Mouse (Mus musculus) kidney, postnatal 0 days (tissue): ENCODE measurements at regions not wholly inside any gene's neighbourhood (a gene's known extent, or its start where the extent isn't known, plus 50 kb on each side); places are given as distances from the start of the nearest gene placed in this dataset.

Source experiments
- ATAC-seq: fragments of 200-750 bp; cut with Nextera tagmentation; replicated peaks from 2 replicates; pipeline ENCODE4 v1.8.0; 2017; ENCODE audit warnings: low read depth, moderate number of reproducible peaks, moderate TSS enrichment, moderate library complexity; ENCODE audit not compliant: low FRiP score
- DNase-seq: peaks from one replicate; pipeline ENCODE4 v3.0.0-alpha.2; 2016; ENCODE audit warnings: low spot score
- H3K27ac ChIP-seq: fragments of 300-500 bp; sonication (generic); 2 replicates; pipeline ENCODE4 v1.5.1; 2014; ENCODE audit warnings: mild to moderate bottlenecking
- H3K27me3 ChIP-seq: fragments of 300-500 bp; sonication (generic); 2 replicates; pipeline ENCODE4 v1.6.1; 2014; ENCODE audit warnings: low read length, mixed read lengths; ENCODE audit not compliant: insufficient read depth
- H3K36me3 ChIP-seq: fragments of 300-500 bp; sonication (generic); 2 replicates; pipeline ENCODE4 v1.6.1; 2014; ENCODE audit warnings: low read length, mixed read lengths; ENCODE audit not compliant: insufficient read depth
- H3K4me1 ChIP-seq: fragments of 300-500 bp; sonication (generic); replicated peaks from 2 replicates; pipeline ENCODE4 v1.6.1; 2014; ENCODE audit warnings: antibody characterized with exemption, low read length, mixed read lengths; ENCODE audit not compliant: insufficient read depth
- H3K4me2 ChIP-seq: fragments of 300-500 bp; sonication (generic); 2 replicates; pipeline ENCODE4 v1.6.1; 2014; ENCODE audit warnings: mild to moderate bottlenecking, low read length, moderate library complexity, mixed read lengths
- H3K4me3 ChIP-seq: fragments of 300-500 bp; sonication (generic); replicated peaks from 2 replicates; pipeline ENCODE4 v1.5.1; 2014; ENCODE audit warnings: low read depth, low read length
- H3K9ac ChIP-seq: fragments of 300-500 bp; sonication (generic); 2 replicates; pipeline ENCODE4 v1.6.1; 2014; ENCODE audit warnings: low read depth, low read length
- H3K9me3 ChIP-seq: fragments of 300-500 bp; sonication (generic); replicated peaks from 2 replicates; pipeline ENCODE4 v1.6.1; 2016; ENCODE audit warnings: low read length, inconsistent platforms, mixed read lengths
- CTCF ChIP-seq: IDR thresholded peaks from 2 replicates; pipeline ENCODE4 v1.5.1; 2016; ENCODE audit warnings: antibody characterized with exemption, low read depth, mild to moderate bottlenecking, moderate library complexity
- WGBS: fragments of 180-500 bp; shearing (Covaris S2); extraction: QIAGEN DNeasy Blood & Tissue Kit; methylation state at CpG from one replicate; pipeline ENCODE4 v1.1.7; 2014; 5-methylcytosine and 5-hydroxymethylcytosine counted together

DNA sequence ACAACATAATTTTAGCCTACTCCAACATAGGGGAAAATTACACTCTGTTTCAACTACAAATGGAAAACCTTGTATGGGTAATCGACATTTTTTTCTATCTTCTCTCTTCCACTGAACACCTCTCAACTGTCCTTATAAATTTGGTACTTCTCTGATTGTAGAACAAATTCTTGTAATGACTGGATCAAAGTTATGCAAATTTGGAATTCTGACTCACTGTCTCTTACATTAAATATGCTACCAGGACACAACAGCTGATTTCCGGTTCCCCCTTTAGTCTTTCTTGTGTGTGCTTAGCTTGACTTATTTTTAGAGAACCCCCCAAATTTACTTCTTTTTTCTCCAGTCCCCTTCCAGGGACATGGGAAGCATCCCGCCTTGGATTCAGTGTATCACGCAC lies 68.2 kb upstream of the Slc44a3 start:
- no peak overlapping the region for H3K27ac ChIP-seq
- no peak overlapping the region for H3K4me3 ChIP-seq
- H3K36me3 ChIP-seq = no peaks in the 10 kb centered on the region
- 93% methylated on average over 4 of the region's 4 CpGs for WGBS
- H3K9me3 ChIP-seq = no peaks in the 10 kb centered on the region
- H3K9ac ChIP-seq = no peak overlapping the region
- 0 out of 2 replicates have a peak, but pooled peaks cover 5% of the 10 kb centered on the region for H3K4me1 ChIP-seq
- H3K27me3 ChIP-seq = no peaks in the 10 kb centered on the region
- TF ChIP-seq CTCF = no peak
- no peak overlapping the region for H3K4me2 ChIP-seq
- no peak for ATAC-seq
- DNase-seq = no peak

DNA sequence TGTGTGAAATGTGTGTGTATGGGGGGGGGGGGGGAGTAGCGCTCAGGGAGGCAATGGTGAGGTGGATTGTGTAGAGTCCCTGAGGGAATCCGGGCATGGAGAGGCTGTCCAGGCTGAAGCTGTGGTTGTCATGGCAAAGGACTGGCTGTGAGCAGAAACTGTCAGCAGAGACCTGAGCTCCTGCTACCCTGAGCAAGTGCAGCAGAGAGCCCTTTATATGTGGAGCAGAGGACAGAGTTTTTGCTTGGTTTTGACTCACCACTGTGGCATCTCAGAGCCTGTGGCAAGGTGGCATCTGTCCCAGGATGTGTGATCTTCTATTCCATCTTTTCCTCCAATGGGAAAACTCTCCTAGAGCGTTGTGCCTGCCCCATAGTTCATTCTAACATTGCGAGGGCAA lies 65.8 kb upstream of the Slc44a3 start:
- H3K4me1 ChIP-seq = 0 out of 2 replicates have a peak, but pooled peaks cover 5% of the 10 kb centered on the region
- DNase-seq = no peak
- WGBS = 85% methylated on average over 4 of the region's 4 CpGs
- no peak overlapping the region for H3K9ac ChIP-seq
- no peaks in the 10 kb centered on the region for H3K9me3 ChIP-seq
- H3K27ac ChIP-seq = no peak overlapping the region
- H3K4me2 ChIP-seq = no peak overlapping the region
- TF ChIP-seq CTCF = no peak
- H3K4me3 ChIP-seq = no peak overlapping the region
- ATAC-seq = no peak
- H3K36me3 ChIP-seq = no peaks in the 10 kb centered on the region
- no peaks in the 10 kb centered on the region for H3K27me3 ChIP-seq

DNA sequence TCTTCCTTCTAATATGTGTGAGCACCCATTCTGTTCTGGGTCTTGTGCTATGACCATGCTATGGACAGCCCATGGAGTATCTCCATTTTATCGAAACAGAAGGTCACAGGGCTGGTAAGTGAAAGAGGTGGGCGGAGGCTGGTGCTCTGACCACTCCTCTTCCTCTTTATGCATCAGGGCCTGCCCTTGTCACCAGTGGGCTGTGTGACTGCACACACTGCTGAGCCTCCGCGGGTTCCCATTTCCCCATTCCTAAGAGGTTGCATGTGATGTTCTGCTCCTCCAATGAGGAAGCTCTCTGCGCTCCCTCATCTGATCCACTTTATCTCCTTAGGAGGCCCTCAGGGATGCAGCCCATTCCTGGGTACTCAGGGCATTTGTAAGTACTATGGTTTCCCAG lies 65.0 kb upstream of the Slc44a3 start:
- no peak overlapping the region for H3K9ac ChIP-seq

DNA sequence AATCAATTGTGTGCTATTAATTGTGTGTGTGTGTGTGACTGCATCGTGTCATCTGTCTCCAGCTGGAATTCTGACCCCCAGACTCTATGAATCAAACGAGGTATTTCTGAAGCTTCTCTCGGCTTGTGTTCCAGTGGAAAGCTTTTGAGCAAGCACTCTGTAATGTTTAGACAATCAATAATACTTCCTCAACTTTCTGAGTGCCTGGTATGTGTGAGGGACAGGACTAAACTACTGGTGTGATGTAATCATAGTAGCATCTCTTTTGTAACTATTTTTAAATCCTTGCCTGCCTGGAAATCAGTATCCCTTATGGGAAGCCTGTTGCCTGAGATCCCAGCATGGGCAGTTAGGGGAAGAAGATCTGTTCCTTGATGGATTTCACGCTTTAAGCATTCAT lies 62.4 kb upstream of the Slc44a3 start:
- no peak for ATAC-seq
- H3K4me3 ChIP-seq = no peak overlapping the region
- no peaks in the 10 kb centered on the region for H3K27me3 ChIP-seq
- no peak overlapping the region for H3K4me2 ChIP-seq
- no peak overlapping the region for H3K9ac ChIP-seq
- TF ChIP-seq CTCF = no peak
- H3K4me1 ChIP-seq = no peaks in the 10 kb centered on the region
- no peak overlapping the region for H3K27ac ChIP-seq
- no peak for DNase-seq
- no peaks in the 10 kb centered on the region for H3K36me3 ChIP-seq
- no peaks in the 10 kb centered on the region for H3K9me3 ChIP-seq
- 63% methylated on average over 4 of the region's 4 CpGs for WGBS

More for the DNA sequence above, 65.0 kb upstream of the Slc44a3 start:
- Histone ChIP-seq H3K27me3 (no peaks in the 10 kb centered on the region), H3K4me3 (no peak overlapping the region), H3K4me1 (0 out of 2 replicates have a peak, but pooled peaks cover under 1% of the 10 kb centered on the region), H3K9me3 (no peaks in the 10 kb centered on the region), H3K4me2 (no peak overlapping the region), H3K36me3 (no peaks in the 10 kb centered on the region), H3K27ac (no peak overlapping the region)
- WGBS = 88% methylated on average over 5 of the region's 5 CpGs
- ATAC-seq = no peak
- no peak for TF ChIP-seq CTCF
- DNase-seq = no peak

DNA sequence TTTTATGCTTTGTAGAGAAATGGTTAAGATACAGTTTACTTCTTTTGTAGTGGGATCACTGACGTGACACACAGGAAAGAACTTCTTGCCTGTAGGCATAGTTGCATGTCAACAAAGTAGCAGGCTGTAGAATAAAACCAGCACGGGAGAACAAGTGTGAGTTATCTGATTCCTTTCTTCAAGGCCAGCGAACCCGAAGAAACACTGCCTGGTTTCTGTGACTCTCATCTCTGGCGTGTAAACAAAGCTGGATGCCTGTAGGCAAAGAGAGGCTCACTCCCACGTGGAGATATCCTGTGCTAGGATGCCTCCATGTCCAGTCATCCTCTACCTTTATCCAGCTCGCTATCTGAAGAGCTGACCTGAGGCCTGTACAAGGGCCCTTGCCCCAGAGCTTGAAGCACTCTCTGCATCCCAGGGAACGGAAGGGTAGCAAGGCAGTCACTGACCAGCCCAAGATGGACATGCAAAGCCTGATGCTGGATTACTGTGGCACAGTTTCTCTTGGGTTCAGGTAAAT lies 61.5 kb upstream of the Slc44a3 start:
- no peak overlapping the region for H3K9ac ChIP-seq
- H3K4me2 ChIP-seq = no peak overlapping the region
- H3K27ac ChIP-seq = no peak overlapping the region; the same call in 1 of the 2 replicates
- no peak for TF ChIP-seq CTCF
- no peaks in the 10 kb centered on the region for H3K9me3 ChIP-seq
- no peaks in the 10 kb centered on the region for H3K27me3 ChIP-seq
- DNase-seq = peak; percentile 27
- H3K36me3 ChIP-seq = no peaks in the 10 kb centered on the region
- no peak overlapping the region for H3K4me3 ChIP-seq
- WGBS = 41% methylated on average over 8 of the region's 8 CpGs
- no peaks in the 10 kb centered on the region for H3K4me1 ChIP-seq
- ATAC-seq = no peak

DNA sequence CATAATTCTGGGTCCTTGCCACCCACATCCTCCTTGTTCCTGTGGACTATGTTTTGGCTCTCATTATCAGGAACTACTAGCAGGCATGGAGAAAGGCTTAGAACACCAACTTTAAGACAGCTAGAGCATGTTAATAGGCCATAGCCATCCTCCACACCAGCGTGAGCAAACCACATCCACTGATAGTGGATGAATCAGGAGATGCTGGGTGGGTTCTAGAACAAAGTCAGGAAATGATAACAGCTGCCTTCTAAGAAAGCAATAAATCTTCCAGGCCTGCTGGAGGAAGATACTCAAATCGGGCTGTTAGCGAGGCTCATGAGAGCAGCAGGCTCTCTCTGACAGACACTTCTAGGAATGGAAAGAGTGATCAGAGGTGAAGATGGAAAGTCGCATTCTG lies 60.9 kb upstream of the Slc44a3 start:
- ATAC-seq (no peak), DNase-seq (peak; percentile 34)
- H3K9ac ChIP-seq = no peak overlapping the region
- H3K27me3 ChIP-seq = no peaks in the 10 kb centered on the region
- no peaks in the 10 kb centered on the region for H3K9me3 ChIP-seq
- H3K27ac ChIP-seq = no peak overlapping the region; the same call in 1 of the 2 replicates
- H3K36me3 ChIP-seq = no peaks in the 10 kb centered on the region
- H3K4me3 ChIP-seq = no peak overlapping the region
- H3K4me1 ChIP-seq = 0 out of 2 replicates have a peak, but pooled peaks cover 2% of the 10 kb centered on the region
- TF ChIP-seq CTCF = no peak
- 40% methylated on average over 4 of the region's 4 CpGs for WGBS
- H3K4me2 ChIP-seq = no peak overlapping the region

DNA sequence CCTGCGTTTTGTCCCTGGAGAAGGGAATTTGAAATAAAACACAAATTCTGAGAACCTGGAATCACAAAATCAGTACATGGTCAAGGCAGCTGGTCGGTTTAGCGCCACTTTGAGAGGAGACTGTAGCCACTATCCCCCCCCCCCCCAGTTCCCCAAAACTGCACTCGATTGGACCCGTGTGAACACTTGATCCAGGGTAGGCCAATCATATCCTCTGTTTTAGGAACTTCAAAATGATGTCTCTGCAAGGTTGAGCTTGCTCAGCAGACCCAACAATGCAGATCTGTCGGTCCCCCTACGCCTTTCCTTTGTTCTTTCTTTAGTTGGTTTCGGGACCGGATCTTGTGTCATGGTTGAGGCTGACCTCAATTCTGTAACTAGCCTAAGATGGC lies 57.3 kb upstream of the Slc44a3 start:
- H3K9ac ChIP-seq = no peak overlapping the region
- no peaks in the 10 kb centered on the region for H3K36me3 ChIP-seq
- TF ChIP-seq CTCF = no peak
- DNase-seq = no peak
- no peak overlapping the region for H3K4me2 ChIP-seq
- WGBS = 69% methylated on average over 9 of the region's 9 CpGs
- ATAC-seq = peak; percentile 22; the same call in 1 of the 2 replicates
- no peak overlapping the region for H3K4me3 ChIP-seq
- no peaks in the 10 kb centered on the region for H3K9me3 ChIP-seq
- peak overlapping the region; percentile 64; the same call in 1 of the 2 replicates for H3K27ac ChIP-seq
- no peaks in the 10 kb centered on the region for H3K27me3 ChIP-seq
- H3K4me1 ChIP-seq = 0 out of 2 replicates have a peak, but pooled peaks cover 2% of the 10 kb centered on the region
